Mouse (Mus musculus): ENCODE data around the gene Coro1a. TPM values are rescaled to one million over a fixed set of nuclear protein-coding genes. Genes with fewer than 3 reads are reported as not detected.

Coro1a gene
- polyA plus RNA-seq, 1 experiment: 1,755 TPM

- Histone ChIP-seq H3K36me3 (ENCODE audit: control insufficient read depth, insufficient read depth, low read length) (peaks cover 46% of the 10 kb centered on the region), H3K4me1 (ENCODE audit: control insufficient read depth, insufficient read depth, insufficient read length) (peaks cover 23% of the 10 kb centered on the region), H3K27ac (ENCODE audit: insufficient read depth, low read length) (peak overlapping the region; percentile 100), H3K4me3 (ENCODE audit: extremely low read depth, insufficient read depth, insufficient read length) (peak overlapping the region; percentile 83), H3K27me3 (ENCODE audit: control insufficient read depth, insufficient read depth, low read length) (no peaks in the 10 kb centered on the region)
- TF ChIP-seq POLR2A (IDR thresholded peaks at IDR 0.05; ENCODE audit: low read depth, low read length): no peak
- TF ChIP-seq CTCF (IDR thresholded peaks at IDR 0.05; ENCODE audit: extremely low read depth, insufficient read depth, insufficient read length, insufficient replicate concordance): no peak
- peak in 1 of 2 experiments; percentile 44 for DNase-seq (ENCODE audit: low read depth in 1 of 2, low spot score in 2 of 2)
- 31% methylated on average over 24 of the region's 24 CpGs for WGBS
Observed at GRCm38 (mm10) chr7:126701559-126702357, 5.8 kb downstream of the Coro1a start.

- WGBS: under 1% methylated on average over 11 of the region's 11 CpGs
- peak overlapping the region; percentile 83; the same call in 1 of the 2 replicates for H3K4me3 ChIP-seq (ENCODE audit: extremely low read depth, insufficient read depth, insufficient read length)
Observed at GRCm38 (mm10) chr7:126701070-126701469, 6.5 kb downstream of the Coro1a start.

GRCm38 (mm10) chr7:126700063-126701015 is 7.2 kb downstream of the Coro1a start:
- H3K27ac ChIP-seq (ENCODE audit: insufficient read depth, low read length): peak overlapping the region; percentile 47
- no peak for TF ChIP-seq CTCF (IDR thresholded peaks at IDR 0.05; ENCODE audit: extremely low read depth, insufficient read depth, insufficient read length, insufficient replicate concordance)
- WGBS: 81% methylated on average over 25 of the region's 25 CpGs
- peaks cover 21% of the 10 kb centered on the region for H3K4me1 ChIP-seq (ENCODE audit: control insufficient read depth, insufficient read depth, insufficient read length)
- H3K27me3 ChIP-seq (ENCODE audit: control insufficient read depth, insufficient read depth, low read length): no peaks in the 10 kb centered on the region
- peak overlapping the region; percentile 9; the same call in 1 of the 2 replicates for H3K4me3 ChIP-seq (ENCODE audit: extremely low read depth, insufficient read depth, insufficient read length)
- DNase-seq (ENCODE audit: low read depth in 1 of 2, low spot score in 2 of 2): no peak
- H3K36me3 ChIP-seq (ENCODE audit: control insufficient read depth, insufficient read depth, low read length): peaks cover 46% of the 10 kb centered on the region

More at GRCm38 (mm10) chr7:126701070-126701469, 6.5 kb downstream of the Coro1a start:
- Histone ChIP-seq H3K4me1 (ENCODE audit: control insufficient read depth, insufficient read depth, insufficient read length) (peaks cover 26% of the 10 kb centered on the region), H3K27ac (ENCODE audit: insufficient read depth, low read length) (peak overlapping the region; percentile 100), H3K27me3 (ENCODE audit: control insufficient read depth, insufficient read depth, low read length) (no peaks in the 10 kb centered on the region), H3K36me3 (ENCODE audit: control insufficient read depth, insufficient read depth, low read length) (peaks cover 46% of the 10 kb centered on the region)
- peak; percentile 93 for TF ChIP-seq CTCF (IDR thresholded peaks at IDR 0.05; ENCODE audit: extremely low read depth, insufficient read depth, insufficient read length, insufficient replicate concordance)
- TF ChIP-seq POLR2A (IDR thresholded peaks at IDR 0.05; ENCODE audit: low read depth, low read length): no peak
- peak; percentile 86 to 93 for DNase-seq (ENCODE audit: low read depth in 1 of 2, low spot score in 2 of 2)

GRCm38 (mm10) chr7:126697838-126698237 is 9.7 kb downstream of the Coro1a start:
- H3K27me3 ChIP-seq (ENCODE audit: control insufficient read depth, insufficient read depth, low read length): no peaks in the 10 kb centered on the region
- DNase-seq (ENCODE audit: low read depth in 1 of 2, low spot score in 2 of 2): no peak
- TF ChIP-seq CTCF (IDR thresholded peaks at IDR 0.05; ENCODE audit: extremely low read depth, insufficient read depth, insufficient read length, insufficient replicate concordance) (no peak), POLR2A (IDR thresholded peaks at IDR 0.05; ENCODE audit: low read depth, low read length) (no peak)
- 74% methylated on average over 8 of the region's 8 CpGs for WGBS
- H3K4me3 ChIP-seq (ENCODE audit: extremely low read depth, insufficient read depth, insufficient read length): no peak overlapping the region
- H3K36me3 ChIP-seq (ENCODE audit: control insufficient read depth, insufficient read depth, low read length): peaks cover 38% of the 10 kb centered on the region
- H3K27ac ChIP-seq (ENCODE audit: insufficient read depth, low read length): 0 out of 2 replicates have a peak overlapping the region, but pooled peaks have one; percentile 26
- peaks cover 21% of the 10 kb centered on the region for H3K4me1 ChIP-seq (ENCODE audit: control insufficient read depth, insufficient read depth, insufficient read length)

GRCm38 (mm10) chr7:126696886-126697285 is 10.7 kb downstream of the Coro1a start:
- 62% methylated on average over 3 of the region's 3 CpGs for WGBS
- Histone ChIP-seq H3K27ac (ENCODE audit: insufficient read depth, low read length) (0 out of 2 replicates have a peak overlapping the region, but pooled peaks have one; percentile 97), H3K36me3 (ENCODE audit: control insufficient read depth, insufficient read depth, low read length) (peaks cover 31% of the 10 kb centered on the region), H3K27me3 (ENCODE audit: control insufficient read depth, insufficient read depth, low read length) (no peaks in the 10 kb centered on the region), H3K4me1 (ENCODE audit: control insufficient read depth, insufficient read depth, insufficient read length) (peaks cover 18% of the 10 kb centered on the region), H3K4me3 (ENCODE audit: extremely low read depth, insufficient read depth, insufficient read length) (peak overlapping the region; percentile 93; the same call in 1 of the 2 replicates)
- DNase-seq (ENCODE audit: low read depth in 1 of 2, low spot score in 2 of 2): no peak
- no peak for TF ChIP-seq POLR2A (IDR thresholded peaks at IDR 0.05; ENCODE audit: low read depth, low read length)
- TF ChIP-seq CTCF (IDR thresholded peaks at IDR 0.05; ENCODE audit: extremely low read depth, insufficient read depth, insufficient read length, insufficient replicate concordance): no peak

GRCm38 (mm10) chr7:126696303-126696702 is 11.3 kb downstream of the Coro1a start:
- peaks cover 14% of the 10 kb centered on the region for H3K4me1 ChIP-seq (ENCODE audit: control insufficient read depth, insufficient read depth, insufficient read length)
- H3K27me3 ChIP-seq (ENCODE audit: control insufficient read depth, insufficient read depth, low read length): no peaks in the 10 kb centered on the region
- H3K27ac ChIP-seq (ENCODE audit: insufficient read depth, low read length): peak overlapping the region; percentile 97
- H3K4me3 ChIP-seq (ENCODE audit: extremely low read depth, insufficient read depth, insufficient read length): peak overlapping the region; percentile 93
- TF ChIP-seq POLR2A (IDR thresholded peaks at IDR 0.05; ENCODE audit: low read depth, low read length): no peak
- TF ChIP-seq CTCF (IDR thresholded peaks at IDR 0.05; ENCODE audit: extremely low read depth, insufficient read depth, insufficient read length, insufficient replicate concordance): no peak
- no peak for DNase-seq (ENCODE audit: low read depth in 1 of 2, low spot score in 2 of 2)
- peaks cover 25% of the 10 kb centered on the region for H3K36me3 ChIP-seq (ENCODE audit: control insufficient read depth, insufficient read depth, low read length)
- 5% methylated on average over 17 of the region's 17 CpGs for WGBS

Data from spleen, adult 2 months (tissue).